Comparison of ENCODE assay signal across 10 mouse cellular contexts in genomic region chr12:118298516-118298915, GRCm38 (mm10). TPM values are rescaled to one million over a fixed set of nuclear protein-coding genes. Genes with fewer than 3 reads are reported as not detected.
DNase-seq lines count a peak whose midpoint lies in the region; ATAC-seq lines count a peak whose summit lies in the region.
"Had no signal": no experiment of that assay in that cellular context is flagged by ENCODE, and none has a peak within 500 bp of the region (broad histone marks: within the 10 kb centered on the region; RNA-seq: fewer than 3 reads in every experiment).

No protein-coding gene starts in this region.

- no peak overlapping the region for H3K27ac ChIP-seq in lung, embryonic 16.5 days (ENCODE audit: low read length)
- no peak overlapping the region for H3K27ac ChIP-seq in limb, embryonic 13.5 days
- no peak overlapping the region for H3K27ac ChIP-seq in neural tube, embryonic 14.5 days (ENCODE audit: low read depth, low read length)

- peak; percentile 45 for DNase-seq in cerebellum, adult 11-12 months
- no peak for DNase-seq in cerebellum, adult 11 months
- DNase-seq in lung, postnatal 25 days (ENCODE audit: low spot score), result no peak
- DNase-seq in kidney, postnatal 25 days, result no peak
- no peak for DNase-seq in heart, adult 18-20 months
- DNase-seq: lung, postnatal 36 days had no signal

- ATAC-seq in lung, embryonic 16.5 days (ENCODE audit: low read depth), result no peak
- ATAC-seq in limb, embryonic 13.5 days (ENCODE audit: low FRiP score, low read depth), result no peak
- no peak for ATAC-seq in neural tube, embryonic 14.5 days (ENCODE audit: low read depth)

- no peaks in the 10 kb centered on the region for H3K27me3 ChIP-seq in lung, embryonic 16.5 days (ENCODE audit: control insufficient read depth, insufficient read depth, low read depth, low read length)
- no peaks in the 10 kb centered on the region for H3K27me3 ChIP-seq in limb, embryonic 13.5 days
- H3K27me3 ChIP-seq in neural tube, embryonic 14.5 days (ENCODE audit: control insufficient read depth, insufficient read depth, low read length), result no peaks in the 10 kb centered on the region

- H3K4me1 ChIP-seq in lung, embryonic 16.5 days (replicated peaks; ENCODE audit: control insufficient read depth, insufficient read depth, low read length), result peaks cover 13% of the 10 kb centered on the region
- peaks cover 36% of the 10 kb centered on the region for H3K4me1 ChIP-seq in limb, embryonic 13.5 days
- H3K4me1 ChIP-seq in neural tube, embryonic 14.5 days (ENCODE audit: control insufficient read depth, insufficient read depth, low read length), result peaks cover 30% of the 10 kb centered on the region

- H3K9me3 ChIP-seq in lung, embryonic 16.5 days (ENCODE audit: control insufficient read depth, low read length), result no peaks in the 10 kb centered on the region
- H3K9me3 ChIP-seq in limb, embryonic 13.5 days, result no peaks in the 10 kb centered on the region
- no peaks in the 10 kb centered on the region for H3K9me3 ChIP-seq in neural tube, embryonic 14.5 days (ENCODE audit: control insufficient read depth, low read length)

- 0 out of 2 replicates have a peak overlapping the region, but pooled peaks have one; percentile 11 for H3K4me2 ChIP-seq in lung, embryonic 16.5 days (ENCODE audit: low read depth, low read length)
- peak overlapping the region; percentile 61 for H3K4me2 ChIP-seq in limb, embryonic 13.5 days (replicated peaks)
- peak overlapping the region; percentile 42 for H3K4me2 ChIP-seq in neural tube, embryonic 14.5 days (ENCODE audit: low read depth, low read length)
- H3K4me2 ChIP-seq: heart, embryonic 11.5 days had no signal

- H3K36me3 ChIP-seq in lung, embryonic 16.5 days (ENCODE audit: control insufficient read depth, insufficient read depth, low read length), result no peaks in the 10 kb centered on the region
- H3K36me3 ChIP-seq in limb, embryonic 13.5 days, result peaks cover 6% of the 10 kb centered on the region
- H3K36me3 ChIP-seq in neural tube, embryonic 14.5 days (ENCODE audit: control insufficient read depth, insufficient read depth, low read length), result no peaks in the 10 kb centered on the region

- 83% methylated on average over 2 of the region's 2 CpGs for WGBS in lung, embryonic 16.5 days
- WGBS in limb, embryonic 13.5 days, result 86% methylated on average over 2 of the region's 2 CpGs
- 88% methylated on average over 2 of the region's 2 CpGs for WGBS in neural tube, embryonic 14.5 days

- no peak overlapping the region for H3K4me3 ChIP-seq in lung, embryonic 16.5 days (ENCODE audit: low read length)
- no peak overlapping the region for H3K4me3 ChIP-seq in limb, embryonic 13.5 days
- peak overlapping the region; percentile 1; the same call in 1 of the 2 replicates for H3K4me3 ChIP-seq in neural tube, embryonic 14.5 days (ENCODE audit: low read depth, low read length)

- 0 out of 2 replicates have a peak overlapping the region, but pooled peaks have one; percentile 20 for H3K9ac ChIP-seq in lung, embryonic 16.5 days (ENCODE audit: low read length)
- no peak overlapping the region for H3K9ac ChIP-seq in limb, embryonic 13.5 days
- H3K9ac ChIP-seq in neural tube, embryonic 14.5 days (replicated peaks; ENCODE audit: low read depth, low read length), result no peak overlapping the region

RNA-seq across cellular contexts. Expression of gene Sp4, which starts 2.7 kb away (rescaled TPM):
- 8.0 and 8.8 TPM in 2 replicates for polyA plus RNA-seq in lung, embryonic 16.5 days (2015; fragmentation: Nextera tagmentation; extraction: Ambion mirVana)
- 9.9 and 10.2 TPM in 2 replicates for polyA plus RNA-seq in limb, embryonic 13.5 days (2015; fragmentation: Nextera tagmentation; extraction: Ambion mirVana)
- polyA plus RNA-seq in neural tube, embryonic 14.5 days (2014; fragmentation: Nextera tagmentation; extraction: Ambion mirVana), result 29.0 and 30.3 TPM in 2 replicates
- 1 to 10 TPM; 9.5 to 9.8 TPM for total RNA-seq in heart, adult 18-20 months (2021)

Comparison
In these comparisons a context has a peak if more than half of its experiments do, and no peak if none do; other contexts are left out.
1. H3K4me2 ChIP-seq: peak in every context shown above with its lines; median percentile 61 in limb, embryonic 13.5 days; 42 in neural tube, embryonic 14.5 days; 11 in lung, embryonic 16.5 days.